Mouse (Mus musculus) kidney, embryonic 14.5 days (tissue): ENCODE results near the gene Cytl1. TPM values are rescaled to one million over a fixed set of nuclear protein-coding genes. Genes with fewer than 3 reads are reported as not detected.

Experiments
- ATAC-seq: fragments of 200-750 bp; cut with Nextera tagmentation; 2 replicates; pipeline ENCODE4 v1.8.0; 2017; ENCODE audit warnings: moderate number of reproducible peaks, mild to moderate bottlenecking, moderate TSS enrichment, moderate library complexity; ENCODE audit not compliant: low FRiP score, low TSS enrichment
- H3K27ac ChIP-seq: fragments of 300-500 bp; sonication (generic); 2 replicates; pipeline ENCODE4 v1.5.1; 2014; ENCODE audit warnings: low read depth, mild to moderate bottlenecking, low read length, moderate library complexity, mixed read lengths
- H3K27me3 ChIP-seq: fragments of 300-500 bp; sonication (generic); 2 replicates; pipeline ENCODE4 v1.6.1; 2014; ENCODE audit warnings: mild to moderate bottlenecking, low read length; ENCODE audit not compliant: control insufficient read depth, insufficient read depth
- H3K36me3 ChIP-seq: fragments of 300-500 bp; sonication (generic); 2 replicates; pipeline ENCODE4 v1.6.1; 2014; ENCODE audit warnings: low read length, mixed read lengths; ENCODE audit not compliant: control insufficient read depth, insufficient read depth
- H3K4me1 ChIP-seq: fragments of 300-500 bp; sonication (generic); 2 replicates; pipeline ENCODE4 v1.6.1; 2014; ENCODE audit warnings: low read length, mixed read lengths; ENCODE audit not compliant: control insufficient read depth, insufficient read depth
- H3K4me2 ChIP-seq: fragments of 300-500 bp; sonication (generic); replicated peaks from 2 replicates; pipeline ENCODE4 v1.6.1; 2014; ENCODE audit warnings: low read depth, mild to moderate bottlenecking, low read length
- H3K4me3 ChIP-seq: fragments of 300-500 bp; sonication (generic); 2 replicates; pipeline ENCODE4 v1.5.1; 2014; ENCODE audit warnings: mild to moderate bottlenecking, low read length
- H3K9ac ChIP-seq: fragments of 300-500 bp; sonication (generic); 2 replicates; pipeline ENCODE4 v1.6.1; 2014; ENCODE audit warnings: low read depth, mild to moderate bottlenecking, low read length, moderate library complexity
- H3K9me3 ChIP-seq: fragments of 300-500 bp; sonication (generic); 2 replicates; pipeline ENCODE4 v1.6.1; 2016; ENCODE audit warnings: low read length; ENCODE audit not compliant: control insufficient read depth
- WGBS: fragments of 180-500 bp; shearing (Covaris S2); extraction: QIAGEN DNeasy Blood & Tissue Kit; methylation state at CpG from one replicate; pipeline ENCODE4 v1.1.7; 2014; 5-methylcytosine and 5-hydroxymethylcytosine counted together
- polyA plus RNA-seq: library from polyadenylated mRNA; unstranded; fragments of >200 nt; fragmentation: Nextera tagmentation; extraction: Ambion mirVana; gene quantifications from 2 replicates; pipeline ENCODE4 v1.2.1, GENCODE M21; 2014

Gene Cytl1
- polyA plus RNA-seq, 1 experiment from 2014 or later, result 0.26 TPM

- peak overlapping the region; percentile 78 for H3K4me2 ChIP-seq
- 0 out of 2 replicates have a peak, but pooled peaks cover 3% of the 10 kb centered on the region for H3K9me3 ChIP-seq
- peak overlapping the region; percentile 42 for H3K4me3 ChIP-seq
- H3K27ac ChIP-seq, result no peak overlapping the region
- WGBS, result 2% methylated on average over 14 of the region's 14 CpGs
- no peaks in the 10 kb centered on the region for H3K36me3 ChIP-seq
- H3K27me3 ChIP-seq, result peaks cover 20% of the 10 kb centered on the region
- ATAC-seq, result peak; percentile 46; the same call in 1 of the 2 replicates
- H3K4me1 ChIP-seq, result no peaks in the 10 kb centered on the region
- H3K9ac ChIP-seq, result no peak overlapping the region
Observed at GRCm38 (mm10) chr5:37717384-37717963, 17.8 kb upstream of the Cytl1 start.

GRCm38 (mm10) chr5:37720670-37721069 lies 14.6 kb upstream of the Cytl1 start:
- Histone ChIP-seq H3K9ac (no peak overlapping the region), H3K36me3 (no peaks in the 10 kb centered on the region), H3K27me3 (peaks cover 20% of the 10 kb centered on the region), H3K4me3 (no peak overlapping the region), H3K9me3 (no peaks in the 10 kb centered on the region), H3K4me1 (no peaks in the 10 kb centered on the region), H3K4me2 (no peak overlapping the region), H3K27ac (no peak overlapping the region)
- no peak for ATAC-seq
- 18% methylated on average over 6 of the region's 6 CpGs for WGBS

- no peak overlapping the region for H3K4me2 ChIP-seq
- no peak for ATAC-seq
- no peak overlapping the region for H3K27ac ChIP-seq
- no peak overlapping the region for H3K9ac ChIP-seq
- 56% methylated on average over 4 of the region's 4 CpGs for WGBS
- no peaks in the 10 kb centered on the region for H3K9me3 ChIP-seq
- no peak overlapping the region for H3K4me3 ChIP-seq
- no peaks in the 10 kb centered on the region for H3K36me3 ChIP-seq
- no peaks in the 10 kb centered on the region for H3K4me1 ChIP-seq
- H3K27me3 ChIP-seq, result no peaks in the 10 kb centered on the region
Observed at GRCm38 (mm10) chr5:37725220-37725886, 10.0 kb upstream of the Cytl1 start.

- H3K9me3 ChIP-seq, result no peaks in the 10 kb centered on the region
- no peak for ATAC-seq
- no peak overlapping the region for H3K9ac ChIP-seq
- no peaks in the 10 kb centered on the region for H3K36me3 ChIP-seq
- H3K27me3 ChIP-seq, result no peaks in the 10 kb centered on the region
- no peak overlapping the region for H3K4me3 ChIP-seq
- no peak overlapping the region for H3K27ac ChIP-seq
- no peaks in the 10 kb centered on the region for H3K4me1 ChIP-seq
- WGBS, result 88% methylated on average over 2 of the region's 2 CpGs
- no peak overlapping the region for H3K4me2 ChIP-seq
Observed at GRCm38 (mm10) chr5:37730781-37731180, 4.5 kb upstream of the Cytl1 start.

GRCm38 (mm10) chr5:37736213-37736612 lies 894 bp downstream of the Cytl1 start:
- Histone ChIP-seq H3K4me3 (no peak overlapping the region), H3K36me3 (no peaks in the 10 kb centered on the region), H3K27ac (no peak overlapping the region), H3K9me3 (no peaks in the 10 kb centered on the region), H3K27me3 (no peaks in the 10 kb centered on the region), H3K4me2 (no peak overlapping the region), H3K9ac (no peak overlapping the region), H3K4me1 (no peaks in the 10 kb centered on the region)
- ATAC-seq, result no peak
- 65% methylated on average over 7 of the region's 7 CpGs for WGBS

GRCm38 (mm10) chr5:37743889-37744707 lies 8.8 kb downstream of the Cytl1 start:
- H3K27me3 ChIP-seq, result no peaks in the 10 kb centered on the region
- WGBS, result 79% methylated on average over 13 of the region's 13 CpGs
- no peak overlapping the region for H3K27ac ChIP-seq
- H3K9me3 ChIP-seq, result peaks cover 3% of the 10 kb centered on the region; the same call in 1 of the 2 replicates
- H3K4me2 ChIP-seq, result no peak overlapping the region
- no peaks in the 10 kb centered on the region for H3K4me1 ChIP-seq
- no peak overlapping the region for H3K9ac ChIP-seq
- H3K4me3 ChIP-seq, result no peak overlapping the region
- no peak for ATAC-seq
- no peaks in the 10 kb centered on the region for H3K36me3 ChIP-seq

GRCm38 (mm10) chr5:37752027-37752967 lies 17.0 kb downstream of the Cytl1 start:
- Histone ChIP-seq H3K4me2 (no peak overlapping the region), H3K4me1 (no peaks in the 10 kb centered on the region), H3K27me3 (no peaks in the 10 kb centered on the region), H3K4me3 (no peak overlapping the region), H3K27ac (no peak overlapping the region), H3K9me3 (no peaks in the 10 kb centered on the region), H3K36me3 (no peaks in the 10 kb centered on the region), H3K9ac (no peak overlapping the region)
- ATAC-seq, result peak; percentile 78
- 63% methylated on average over 8 of the region's 8 CpGs for WGBS

GRCm38 (mm10) chr5:37753366-37753765 lies 18.0 kb downstream of the Cytl1 start:
- Histone ChIP-seq H3K27ac (no peak overlapping the region), H3K27me3 (no peaks in the 10 kb centered on the region), H3K4me1 (no peaks in the 10 kb centered on the region), H3K4me3 (no peak overlapping the region), H3K4me2 (no peak overlapping the region), H3K9me3 (no peaks in the 10 kb centered on the region), H3K9ac (no peak overlapping the region), H3K36me3 (no peaks in the 10 kb centered on the region)
- WGBS, result 70% methylated on average over 7 of the region's 7 CpGs
- no peak for ATAC-seq
